Mouse (Mus musculus): ENCODE data around the gene Pilrb1.
A peak's percentile ranks its signal among the peaks of the same experiment; 100 is the strongest.

The Pilrb1 gene

DNA sequence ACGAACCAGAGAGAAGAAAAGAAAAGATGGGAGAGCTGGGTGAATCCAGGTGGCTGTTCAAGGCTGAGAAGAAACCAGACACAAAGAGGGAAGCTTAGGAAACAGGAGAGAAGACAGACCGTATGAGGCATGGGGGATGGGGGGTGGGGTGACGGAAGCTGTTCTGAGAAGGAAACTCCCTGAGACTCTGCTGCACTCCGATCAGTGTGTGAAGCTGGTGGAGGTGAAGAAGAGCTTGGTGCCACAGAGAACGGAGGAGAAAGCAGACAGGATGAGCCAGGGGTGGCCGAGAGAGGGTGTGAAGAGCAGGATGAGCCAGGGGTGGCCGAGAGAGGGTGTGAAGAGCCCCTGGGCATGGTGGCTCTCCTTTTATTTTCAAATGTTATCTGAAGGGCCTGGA, 31.5 kb downstream of the Pilrb1 start:
- DNase-seq: no peak

- no peak for DNase-seq
Measured at GRCm38 (mm10) chr5:137825971-137826370, 31.9 kb downstream of the Pilrb1 start.

- DNase-seq: no peak
Measured at GRCm38 (mm10) chr5:137825030-137825429, 32.9 kb downstream of the Pilrb1 start.

GRCm38 (mm10) chr5:137823455-137824045, 34.4 kb downstream of the Pilrb1 start:
- no peak for DNase-seq

DNA sequence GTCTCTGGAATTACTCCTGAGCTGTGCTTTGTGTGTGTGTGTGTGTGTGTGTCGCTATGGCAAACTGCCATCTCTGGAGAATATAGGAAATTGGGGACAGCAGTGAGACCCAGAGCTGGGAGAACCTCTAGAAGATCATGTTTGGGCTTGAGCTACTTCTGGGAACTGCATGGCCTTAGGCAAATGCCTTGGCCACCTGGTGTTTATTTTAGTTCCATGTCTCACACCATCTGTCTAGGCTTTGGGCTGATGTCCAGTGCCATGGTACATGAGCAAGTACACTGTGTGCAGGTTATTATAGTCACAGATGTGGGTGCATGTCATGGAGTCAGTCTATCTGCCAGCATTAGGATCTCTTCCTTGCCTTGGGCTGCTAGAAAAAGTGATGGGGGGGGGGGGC, 35.3 kb downstream of the Pilrb1 start:
- peak; percentile 27 for DNase-seq

- DNase-seq: no peak
Measured at GRCm38 (mm10) chr5:137822126-137822525, 35.8 kb downstream of the Pilrb1 start.

- no peak for DNase-seq
Measured at GRCm38 (mm10) chr5:137817466-137818222, 40.3 kb downstream of the Pilrb1 start.

DNA sequence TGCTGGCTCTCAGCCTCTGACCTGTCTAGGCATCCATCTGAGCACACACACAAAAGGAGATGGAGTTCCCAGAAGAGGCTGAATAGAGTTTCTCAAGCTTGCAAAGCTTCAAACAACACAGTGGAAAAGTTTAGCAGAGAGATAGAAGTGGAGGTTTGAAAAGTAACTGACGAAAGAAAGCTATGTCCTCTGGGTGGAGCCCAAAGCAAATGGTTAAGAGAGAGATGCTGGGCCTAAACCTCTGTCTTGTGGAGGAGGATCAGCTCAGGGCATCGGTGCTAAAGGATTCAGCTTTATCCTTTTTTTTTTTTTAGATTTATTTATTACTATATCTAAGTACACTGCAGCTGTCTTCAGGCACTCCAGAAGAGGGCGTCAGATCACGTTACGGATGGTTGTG, 49.6 kb downstream of the Pilrb1 start:
- DNase-seq: no peak

GRCm38 (mm10) chr5:137806158-137806557, 51.7 kb downstream of the Pilrb1 start:
- no peak for DNase-seq
